Mouse (Mus musculus): ENCODE measurements around the gene Zrsr2.

- TF ChIP-seq CTCF (IDR thresholded peaks at IDR 0.05; ENCODE audit: borderline replicate concordance, control insufficient read depth, extremely low read depth, insufficient read depth, low read length, poor library complexity), result no peak
- no peak for TF ChIP-seq POLR2A (IDR thresholded peaks at IDR 0.05; ENCODE audit: control insufficient read depth, extremely low read depth, insufficient read depth, low read length, poor library complexity)
Observed at GRCm38 (mm10) chrX:163982129-163982528, 23.7 kb upstream of the Zrsr2 start.

All from thymus, adult 2 months (tissue).